Mouse (Mus musculus) embryo, embryonic 10.5 days (tissue): ENCODE measurements at regions not wholly inside any gene's neighbourhood (a gene's known extent, or its start where the extent isn't known, plus 50 kb on each side); places are given as distances from the start of the nearest gene placed in this dataset.

Source experiments
- DNase-seq: peaks from one replicate; pipeline ENCODE4 v3.0.0-alpha.2; 2015; ENCODE audit warnings: low spot score

DNA sequence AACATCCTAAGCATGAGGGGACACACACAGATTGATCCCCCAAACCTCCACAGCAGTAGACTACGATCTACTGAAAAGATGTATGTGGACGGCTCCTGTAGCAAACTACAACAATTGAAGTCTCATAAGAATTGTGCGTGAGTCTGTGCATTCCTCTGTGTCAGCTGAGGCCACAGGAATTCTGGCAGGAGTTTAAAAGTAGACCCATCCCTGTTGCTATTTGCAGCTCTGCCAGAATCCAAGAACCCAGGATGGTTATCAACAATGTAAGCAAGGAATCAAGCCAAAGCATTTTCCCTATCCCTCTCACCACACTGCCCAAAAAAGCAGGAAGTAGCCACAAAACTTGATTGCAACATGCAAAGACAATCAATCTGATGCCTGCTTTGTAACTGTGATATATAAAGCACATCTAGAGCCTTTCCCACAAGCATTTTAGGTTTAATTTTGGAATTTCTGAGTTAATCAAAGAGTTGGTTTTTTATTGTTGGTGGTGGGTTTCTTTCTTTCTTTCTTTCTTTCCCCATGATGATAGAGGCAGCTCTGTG is 256.3 kb upstream of the Tbl1xr1 start:
- no peak for DNase-seq

DNA sequence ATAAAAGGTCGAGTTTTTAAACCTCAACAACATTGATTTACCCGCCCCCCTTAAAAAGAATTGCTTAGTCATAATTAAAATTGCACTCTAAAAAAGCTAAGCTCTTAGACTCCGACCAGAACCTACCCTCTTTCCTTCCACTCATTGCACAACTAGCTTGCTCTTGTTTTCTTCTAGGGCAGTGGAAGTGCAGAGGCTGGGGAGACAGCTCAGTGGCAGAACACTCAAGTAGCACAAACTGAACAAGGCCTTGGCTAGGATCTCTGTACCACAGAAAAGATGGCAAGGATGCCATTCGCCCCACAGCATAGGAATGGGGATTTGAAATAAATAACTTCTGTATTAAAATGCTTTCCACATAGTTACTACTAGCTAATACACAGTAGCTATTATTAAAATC is 253.8 kb upstream of the Tbl1xr1 start:
- no peak for DNase-seq

DNA sequence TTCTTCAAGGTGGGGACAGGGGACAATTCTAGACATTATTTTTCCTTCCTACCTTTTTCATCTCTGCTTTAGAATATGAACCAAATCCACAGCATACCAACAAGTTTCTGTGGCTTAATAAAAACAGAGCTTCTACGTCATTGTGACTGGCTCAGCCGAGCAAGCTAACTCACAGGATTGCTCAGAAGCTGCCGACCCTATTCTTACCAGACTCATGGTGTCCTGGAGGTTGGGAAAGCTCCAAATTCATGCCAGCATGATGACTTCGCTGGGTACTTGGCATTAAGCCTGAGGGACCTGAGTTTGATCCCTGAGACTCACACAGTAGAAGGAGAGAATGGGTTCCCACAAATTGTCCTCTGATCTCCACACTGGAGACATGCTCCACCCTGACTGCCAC is 253.1 kb upstream of the Tbl1xr1 start:
- DNase-seq = no peak

DNA sequence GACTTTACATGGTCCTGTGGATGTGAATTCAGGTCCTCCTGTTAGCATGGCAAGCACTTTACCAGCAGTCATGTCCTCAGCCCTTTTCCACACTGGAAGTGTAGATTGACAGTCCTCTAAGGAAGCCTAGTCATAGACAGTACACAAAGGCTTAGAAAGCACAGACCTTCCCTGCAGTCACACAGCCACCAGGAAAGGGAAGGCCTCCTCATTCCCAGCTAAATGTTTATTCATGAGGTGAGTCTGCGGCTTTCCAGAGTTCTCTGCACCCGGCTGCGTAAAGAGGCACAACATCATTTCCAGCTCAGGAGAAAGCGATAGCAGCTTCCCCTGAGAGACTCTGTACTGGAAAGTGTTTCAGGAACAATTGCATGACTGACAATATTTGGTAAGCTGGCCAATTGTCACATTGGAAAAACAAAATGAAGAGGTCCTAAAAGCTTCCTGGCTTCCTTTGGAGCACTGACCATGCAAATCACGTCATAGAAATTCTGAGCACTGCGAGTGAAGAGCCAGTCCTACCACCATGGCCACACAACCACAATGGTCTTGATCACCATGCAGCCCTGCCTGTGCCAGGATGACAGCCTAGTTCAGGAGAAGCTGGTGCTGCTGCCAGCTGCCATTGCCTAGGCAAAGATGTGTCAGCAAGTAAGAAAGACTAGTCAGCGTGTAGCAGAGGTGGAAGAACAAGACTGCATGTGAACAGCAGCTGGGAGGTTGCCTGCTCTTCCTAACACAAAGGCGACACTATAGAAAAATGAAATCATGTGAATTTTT is 252.2 kb upstream of the Tbl1xr1 start:
- no peak for DNase-seq

DNA sequence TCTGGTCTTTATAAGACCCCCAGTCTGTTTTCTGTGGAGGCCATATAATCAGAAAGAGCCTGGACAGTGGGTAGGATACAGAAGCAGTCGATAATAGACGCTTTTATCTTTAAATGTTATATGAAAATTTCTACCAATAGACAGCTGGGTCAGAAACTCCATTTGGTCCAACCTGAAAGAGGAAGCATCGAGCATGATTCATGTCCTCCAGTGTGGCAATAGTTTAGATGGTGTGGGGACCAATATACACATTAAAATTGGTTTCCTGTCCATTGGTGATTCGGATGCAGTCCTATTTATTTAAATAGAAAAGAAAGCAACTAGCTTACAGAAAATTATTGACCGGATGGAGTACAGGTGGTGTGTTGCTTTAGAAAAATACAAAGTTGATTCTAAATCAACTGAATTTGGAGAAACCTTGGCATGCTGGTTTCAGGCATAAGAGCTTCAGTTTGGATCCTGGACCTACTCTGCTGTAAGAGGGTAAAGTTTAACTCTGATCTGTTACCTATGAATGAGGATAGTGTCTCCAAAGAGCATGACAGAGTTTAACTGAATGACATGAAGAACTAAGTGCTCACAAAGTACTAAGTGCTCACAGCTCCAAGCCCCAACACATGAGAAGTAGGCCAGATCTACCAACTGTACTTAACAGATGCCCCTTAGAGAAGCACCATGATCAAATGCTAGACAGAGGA is 251.4 kb upstream of the Tbl1xr1 start:
- DNase-seq = no peak

DNA sequence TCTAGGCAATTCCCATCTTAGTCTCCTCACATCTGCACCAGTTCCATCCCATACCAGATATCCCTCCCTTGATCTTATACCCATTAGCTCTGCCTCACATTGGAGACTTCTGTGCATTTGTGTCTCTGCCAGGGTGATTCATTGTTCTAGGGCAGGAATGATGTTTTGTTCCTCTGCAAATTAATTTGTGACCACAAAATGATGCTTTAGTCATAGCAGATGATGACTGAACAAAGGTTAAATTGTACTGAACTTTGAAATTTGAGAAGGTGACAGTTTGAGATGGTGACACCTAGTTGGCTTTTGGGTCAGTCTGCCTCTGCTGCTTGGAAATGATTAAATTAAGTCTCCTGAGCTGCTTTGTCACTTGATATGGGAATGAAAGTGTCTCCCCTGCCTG is 248.8 kb upstream of the Tbl1xr1 start:
- DNase-seq = no peak

DNA sequence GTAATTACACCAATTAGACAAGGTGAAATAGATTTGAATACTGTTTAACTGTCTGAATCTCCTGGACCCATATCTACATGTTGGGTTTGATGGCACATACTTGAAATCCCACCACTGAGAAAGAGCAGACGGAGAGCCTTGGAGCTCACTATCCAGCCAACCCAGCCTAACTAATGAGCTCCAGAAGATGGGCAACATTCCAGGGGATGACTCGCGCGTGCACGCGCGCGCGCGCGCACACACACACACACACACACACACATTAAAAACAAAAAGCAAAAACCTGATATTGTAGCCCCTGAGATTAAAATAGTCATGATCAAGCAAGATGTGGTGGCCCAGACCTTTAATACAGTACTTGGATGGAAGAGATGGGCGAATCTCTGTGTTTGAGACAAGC is 243.3 kb upstream of the Tbl1xr1 start:
- DNase-seq = no peak

DNA sequence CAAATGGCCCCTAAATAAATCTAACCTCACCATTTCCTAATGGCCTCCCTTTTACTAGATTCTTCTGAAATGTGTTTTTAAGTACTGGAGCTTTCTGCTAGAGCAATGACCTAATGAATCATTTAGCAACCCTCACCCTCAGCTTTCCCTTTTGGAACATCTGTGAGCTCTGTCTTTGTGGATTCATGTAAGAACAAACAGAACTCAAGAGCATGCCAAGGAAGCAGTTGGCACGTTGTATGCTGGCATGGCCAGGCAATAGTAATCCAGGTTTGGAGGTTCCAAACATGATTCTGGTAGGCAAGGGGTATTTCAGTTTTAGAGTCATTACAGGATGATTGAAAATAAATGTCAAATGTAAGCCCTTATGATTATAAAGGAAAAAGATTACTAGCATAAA is 240.9 kb upstream of the Tbl1xr1 start:
- no peak for DNase-seq

DNA sequence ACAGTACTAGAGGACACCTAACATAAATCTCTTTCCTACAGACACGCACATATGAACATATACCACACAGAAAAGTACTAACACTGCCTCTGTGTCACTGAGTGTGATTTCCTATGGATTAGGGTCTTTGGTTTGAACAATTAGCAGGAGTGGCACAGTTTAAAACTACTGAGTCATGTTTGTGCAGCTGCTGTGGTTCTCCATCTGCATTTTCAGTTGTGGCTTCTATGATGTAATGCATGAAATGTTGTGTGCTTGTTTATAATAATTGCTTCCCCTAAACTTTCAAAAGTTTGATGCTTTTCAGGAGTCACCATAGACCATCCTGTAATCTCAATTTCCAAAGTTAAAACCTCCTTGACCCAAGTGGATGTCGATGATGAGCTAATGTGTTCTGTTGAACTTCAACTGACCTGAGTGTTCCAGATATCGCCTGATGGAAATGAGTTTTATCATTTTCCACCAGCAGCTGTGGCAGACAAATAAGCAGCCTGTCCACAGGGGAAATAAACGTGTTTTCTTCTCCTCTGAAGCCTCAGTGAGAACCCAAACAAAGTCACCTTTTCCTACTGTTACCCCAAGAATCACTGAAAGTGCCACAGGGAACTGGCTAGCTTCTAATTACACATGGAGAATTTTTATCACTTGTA is 239.0 kb upstream of the Tbl1xr1 start:
- no peak for DNase-seq

DNA sequence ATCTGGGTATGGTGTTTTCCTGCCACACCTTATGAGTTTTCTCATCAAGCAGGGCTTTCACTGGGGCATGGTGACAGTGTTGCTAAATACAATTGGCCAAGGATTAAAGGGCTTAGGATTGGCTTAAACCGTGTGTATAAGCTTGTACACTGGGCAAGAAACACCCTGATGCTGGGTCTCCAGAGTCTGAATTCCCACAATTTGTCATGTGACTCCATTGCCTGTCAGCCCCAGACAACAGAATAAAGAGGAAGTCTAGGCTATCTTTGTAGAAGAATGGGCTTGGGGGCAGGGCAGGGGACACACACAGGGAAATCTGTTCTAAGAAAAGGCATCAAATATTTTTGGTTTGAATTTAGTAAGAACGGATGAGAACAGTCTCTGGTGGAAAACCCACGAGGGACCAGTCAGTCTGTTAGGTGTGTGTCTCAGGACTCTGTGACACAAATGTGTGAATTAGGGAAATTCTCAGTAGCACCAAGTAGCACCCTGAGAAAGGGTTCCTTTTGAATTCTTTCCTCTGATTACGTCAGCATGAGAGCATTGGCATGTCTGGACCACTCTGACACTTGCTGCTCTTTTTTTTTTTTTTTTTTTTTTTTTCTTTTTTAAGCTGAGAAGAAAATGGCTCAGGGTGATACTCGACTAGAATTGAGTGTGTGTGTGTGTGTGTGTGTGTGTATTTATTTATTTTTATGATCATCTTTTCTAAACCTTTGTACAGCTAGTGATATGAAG is 235.5 kb upstream of the Tbl1xr1 start:
- peak; percentile 33 for DNase-seq

DNA sequence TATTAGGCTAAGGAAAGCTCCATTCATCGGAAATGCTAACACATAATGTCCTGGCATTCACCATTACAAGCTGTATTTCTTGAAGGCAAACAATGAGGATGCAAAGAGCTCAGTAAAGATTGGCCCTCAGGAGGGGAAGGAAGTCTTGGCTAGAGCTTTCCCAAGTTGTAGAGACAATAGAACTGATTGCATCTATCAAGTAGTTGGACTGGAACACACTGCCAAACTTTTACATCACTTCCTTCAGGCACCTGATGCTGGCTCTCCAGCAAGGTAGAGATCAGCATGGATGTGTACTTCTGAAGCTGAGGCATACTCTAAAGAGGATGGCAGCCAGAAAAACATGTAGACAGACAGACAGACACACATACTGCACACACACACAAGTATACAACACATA is 234.9 kb upstream of the Tbl1xr1 start:
- no peak for DNase-seq

DNA sequence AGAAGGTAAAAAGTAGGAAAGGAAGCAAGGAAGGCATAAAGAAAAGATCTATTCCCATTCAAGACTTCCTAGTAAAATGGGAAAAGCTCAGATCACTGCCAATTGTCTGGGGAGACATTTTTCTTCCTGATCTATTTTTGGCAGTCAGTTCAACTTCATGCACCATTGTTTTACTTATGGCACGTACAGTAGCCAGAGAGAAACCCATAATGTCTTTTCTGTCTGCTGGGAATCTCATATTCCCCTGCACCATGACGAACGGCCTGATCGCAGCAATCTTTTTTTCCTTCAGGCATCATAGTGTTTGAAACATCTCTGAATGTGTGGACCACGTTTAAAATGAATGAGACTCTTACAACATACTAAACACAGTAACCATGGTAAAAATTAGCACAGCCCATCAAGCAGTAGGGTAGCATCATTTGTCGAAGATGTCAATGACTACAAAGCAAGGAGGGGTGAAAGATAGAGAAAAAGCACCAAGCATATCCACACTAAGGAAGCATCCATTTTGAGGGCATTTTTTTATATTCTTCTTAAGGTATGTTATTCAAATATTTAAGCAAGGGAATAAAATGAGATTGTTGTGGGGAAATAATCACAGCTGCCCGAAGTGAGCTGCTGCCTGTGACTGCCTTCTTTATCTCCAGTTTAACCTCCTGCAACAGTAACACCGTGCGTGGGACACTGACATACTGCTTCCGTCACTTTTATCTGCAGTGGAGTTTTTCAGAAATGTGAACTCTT is 233.7 kb upstream of the Tbl1xr1 start:
- no peak for DNase-seq

DNA sequence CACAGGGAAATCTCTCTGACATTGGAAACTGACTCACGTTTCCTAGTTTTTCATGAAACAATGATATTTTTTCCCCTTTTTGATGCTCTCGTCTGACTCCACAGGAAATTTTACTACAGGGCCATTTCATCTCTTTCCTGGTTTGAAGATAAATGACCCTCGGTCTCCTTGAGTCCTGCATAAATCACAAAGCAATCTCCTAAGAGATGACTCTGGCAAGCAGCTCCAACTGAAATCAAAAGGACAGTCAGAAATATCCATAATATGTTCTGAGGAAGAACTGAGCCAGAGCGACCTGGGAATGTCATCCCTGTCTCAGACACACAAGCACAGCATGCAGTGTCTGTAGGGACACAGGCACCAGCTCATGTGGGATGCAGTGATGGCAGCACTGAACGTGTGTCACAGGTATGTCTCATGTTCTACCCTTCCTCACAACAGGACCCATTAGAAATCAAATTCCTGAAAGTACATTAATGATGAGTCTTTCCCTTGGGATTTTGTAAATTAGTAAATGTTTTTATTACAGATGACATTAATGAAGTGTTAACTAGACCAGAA is 233.1 kb upstream of the Tbl1xr1 start:
- DNase-seq = no peak

DNA sequence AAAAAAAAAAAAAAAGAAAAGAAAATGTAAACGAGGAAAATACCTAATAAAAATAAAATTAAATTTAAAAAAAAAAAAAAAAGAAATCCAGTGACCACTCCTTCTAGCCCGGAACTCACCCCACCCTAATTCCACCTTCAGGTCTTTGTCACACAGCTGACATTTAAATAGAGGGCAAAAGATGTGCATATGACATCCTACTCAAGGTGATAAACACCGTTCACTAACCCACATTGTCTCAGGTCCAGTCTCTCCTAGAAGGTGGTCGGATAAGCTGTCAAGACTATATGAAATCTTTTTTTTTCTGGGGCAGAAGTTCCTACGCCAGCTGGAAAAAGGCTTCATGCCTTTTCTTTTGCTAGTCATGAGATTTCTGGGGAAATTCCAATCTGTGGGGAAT is 226.6 kb upstream of the Tbl1xr1 start:
- no peak for DNase-seq

DNA sequence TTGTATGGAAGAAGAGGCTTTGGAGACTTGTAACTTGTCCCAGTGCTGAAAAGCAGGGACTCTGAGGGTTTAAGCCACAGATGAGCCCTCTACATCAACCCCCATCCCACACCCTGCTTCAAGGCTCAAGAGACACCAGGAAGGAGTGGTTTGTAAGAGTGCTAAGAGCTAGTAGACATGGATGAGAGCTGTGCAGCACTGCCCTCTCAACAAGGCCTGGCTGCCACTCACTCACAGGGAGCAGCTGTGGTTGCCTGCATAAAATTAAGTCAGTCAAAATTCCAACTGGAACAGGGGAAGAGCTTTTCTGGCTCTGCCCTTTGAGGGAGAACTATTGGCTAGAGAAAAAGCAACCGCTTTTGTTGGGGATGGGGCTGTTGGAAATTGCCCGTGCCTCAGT is 225.5 kb upstream of the Tbl1xr1 start:
- no peak for DNase-seq

DNA sequence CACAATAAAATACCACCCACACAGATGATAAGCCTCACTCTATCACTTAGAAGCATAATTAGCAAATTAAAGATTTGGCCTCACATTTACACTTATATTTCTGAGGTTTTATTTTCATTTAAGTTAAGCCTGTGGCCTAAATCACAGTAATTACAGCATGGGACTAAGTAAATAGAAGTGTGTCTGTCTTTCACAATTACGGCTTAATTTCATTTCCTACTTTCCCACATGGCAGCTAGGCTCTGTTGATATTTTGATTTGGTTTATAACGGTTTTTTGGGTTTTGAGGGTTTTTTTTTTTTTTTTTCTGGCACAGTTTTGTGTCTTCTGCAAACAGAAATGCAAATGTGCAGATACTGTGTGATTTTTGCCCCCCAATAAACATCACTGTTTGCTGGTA is 222.1 kb upstream of the Tbl1xr1 start:
- DNase-seq = no peak

DNA sequence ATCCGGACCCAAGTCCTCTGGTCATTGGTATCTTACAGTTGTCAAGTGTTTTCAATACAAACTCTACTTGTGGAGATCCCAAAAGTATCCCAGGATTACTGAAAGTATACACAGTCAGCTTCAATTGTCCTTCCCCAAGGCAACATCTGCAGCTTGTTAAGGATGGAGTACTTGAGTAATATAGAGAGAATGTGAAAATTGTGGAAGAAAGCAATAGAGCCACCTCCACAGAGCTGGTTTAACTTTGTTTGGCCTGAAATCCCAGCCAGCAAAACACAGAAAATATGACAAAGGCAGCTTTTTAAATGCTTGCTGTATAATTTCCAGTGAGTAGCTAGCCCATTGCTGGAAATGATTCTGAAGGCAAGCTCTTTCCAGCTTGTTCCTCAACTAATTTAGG is 217.0 kb upstream of the Tbl1xr1 start:
- DNase-seq = no peak

DNA sequence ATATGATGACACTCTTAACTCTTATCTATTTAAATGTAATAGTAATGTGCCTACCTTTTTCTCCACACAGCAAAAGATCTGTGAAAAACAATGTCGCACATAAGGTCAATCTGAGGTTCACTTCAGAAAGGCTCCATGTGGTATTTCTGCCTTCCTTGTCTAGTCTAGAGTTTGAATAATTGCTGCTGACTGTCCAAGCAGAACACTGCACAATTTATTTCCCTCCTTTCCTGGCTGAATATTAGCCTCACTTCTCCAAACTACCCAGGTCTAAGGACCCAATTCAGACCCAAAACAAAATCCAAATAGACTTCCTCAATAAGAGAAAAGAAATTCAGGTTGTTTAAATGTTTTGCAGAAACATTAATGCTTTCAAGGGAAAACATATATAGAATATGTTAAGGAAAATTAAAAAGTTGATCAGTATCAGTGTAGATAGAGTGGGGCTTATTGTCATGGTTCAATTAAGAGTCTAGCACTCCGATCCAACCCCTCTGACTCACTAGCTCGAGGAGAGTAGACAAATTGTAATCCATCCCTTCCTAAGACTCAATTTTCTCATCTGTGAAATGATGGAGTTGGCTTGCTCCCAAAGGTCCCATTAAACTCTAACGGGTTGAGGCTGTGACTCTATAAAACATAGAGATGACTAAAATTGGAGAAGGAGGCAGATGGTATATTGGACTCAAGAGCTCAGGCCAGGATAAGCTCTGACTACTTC is 215.4 kb upstream of the Tbl1xr1 start:
- DNase-seq = no peak

DNA sequence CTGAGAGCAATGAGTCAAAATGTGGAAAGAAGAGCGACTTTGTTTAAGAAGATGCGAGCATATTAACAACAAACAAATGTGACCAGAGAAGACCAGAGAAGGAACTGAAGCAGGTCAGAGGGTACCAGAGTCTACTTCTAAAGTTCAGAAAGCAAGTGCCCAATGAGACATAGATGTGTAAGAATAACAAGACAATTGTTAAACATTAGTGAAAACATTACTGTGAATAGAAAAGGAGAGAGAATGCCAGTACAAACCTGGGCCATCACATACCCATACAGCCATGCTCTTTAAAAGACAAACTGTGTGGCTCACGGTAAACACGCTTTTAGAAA is 214.8 kb upstream of the Tbl1xr1 start:
- DNase-seq = no peak

DNA sequence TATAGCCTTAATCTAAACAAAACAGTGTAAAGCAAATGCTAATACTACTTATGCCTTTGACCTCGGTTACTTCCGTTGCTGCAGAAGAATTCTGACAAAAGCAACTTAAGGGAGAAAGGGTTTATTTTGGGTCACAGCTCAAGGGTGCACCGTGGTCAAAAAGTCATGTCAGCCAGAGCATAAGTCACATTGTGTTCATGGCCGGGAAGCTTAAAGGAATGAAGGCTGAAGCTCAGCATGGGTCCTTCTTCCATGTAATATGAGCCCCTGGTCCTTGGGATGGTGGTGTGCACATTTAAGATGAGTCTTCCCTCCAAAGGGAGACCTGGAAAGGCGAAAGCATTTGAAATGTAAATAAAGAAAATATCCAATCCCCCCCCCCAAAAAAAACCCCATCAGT is 212.1 kb upstream of the Tbl1xr1 start:
- DNase-seq = peak; percentile 31

DNA sequence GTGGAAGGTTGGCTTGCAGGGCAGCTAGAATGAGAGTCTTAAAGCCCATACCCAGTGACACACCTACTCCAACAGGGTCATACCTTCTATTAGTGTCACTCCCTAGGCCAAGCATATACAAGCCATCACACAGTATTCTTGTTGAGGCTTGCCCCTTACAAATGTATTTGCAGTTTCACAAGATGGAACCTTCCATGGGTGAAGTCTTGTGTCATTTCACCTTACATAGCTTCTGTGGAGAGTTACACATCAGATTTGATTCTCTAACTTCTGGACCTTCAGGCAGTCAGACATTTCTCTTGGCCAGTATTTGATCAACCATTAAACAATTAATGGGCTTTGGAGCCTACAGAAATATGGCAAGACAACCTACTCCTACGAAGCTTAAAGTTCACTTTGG is 210.6 kb upstream of the Tbl1xr1 start:
- no peak for DNase-seq
